13 mouse cellular contexts compared by ENCODE assay signal in the genomic region with DNA sequence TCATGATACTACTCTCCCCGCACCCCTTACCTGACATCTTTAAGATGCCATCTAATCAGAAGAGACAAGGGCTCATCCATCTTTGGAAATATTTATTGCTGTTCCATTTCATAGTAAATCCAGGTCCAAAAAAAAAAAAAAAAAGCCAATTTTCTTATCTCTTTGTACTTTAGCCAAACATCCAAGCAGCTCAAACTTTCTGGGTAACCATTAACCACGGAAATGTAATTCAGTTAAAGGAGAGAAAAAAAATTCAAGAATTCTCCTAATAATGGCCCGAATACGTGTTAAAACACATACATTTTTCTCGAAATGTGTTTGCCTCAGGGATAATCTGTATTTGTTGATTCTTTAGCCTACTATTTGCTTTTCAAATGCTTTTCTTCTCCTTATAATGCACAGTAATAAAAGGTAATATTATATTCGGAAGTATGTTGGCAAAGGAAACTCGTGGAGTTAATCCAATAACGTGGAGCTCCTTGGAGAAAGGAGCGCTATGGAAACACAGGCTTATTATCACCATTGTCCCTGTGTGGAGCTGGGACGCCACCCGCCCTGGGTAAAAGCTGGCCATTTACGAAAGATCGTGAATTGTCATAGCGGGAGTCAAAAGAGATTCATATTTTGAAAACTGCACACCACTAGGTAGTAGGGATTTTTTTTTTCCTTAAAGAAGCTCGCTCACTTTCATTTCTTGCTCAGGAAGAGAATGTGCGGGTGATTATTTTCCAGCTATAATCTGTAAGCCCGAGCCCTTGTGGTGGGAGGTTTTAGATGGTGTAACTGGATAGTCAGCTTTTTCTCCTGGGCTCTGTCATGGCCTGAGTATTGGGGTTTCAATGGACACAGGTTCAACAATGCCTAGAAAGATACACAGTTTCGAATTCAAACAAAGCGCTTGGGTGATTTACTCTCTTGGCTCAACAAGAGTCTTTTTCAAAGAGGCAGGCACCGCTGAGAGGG.
DNase-seq lines count a peak whose midpoint lies in the region; ATAC-seq and TF ChIP-seq lines count a peak whose summit lies in the region.
"Had no signal": no experiment of that assay in that cellular context is flagged by ENCODE, and none has a peak within 500 bp of the region (broad histone marks: within the 10 kb centered on the region; RNA-seq: fewer than 3 reads in every experiment).

No protein-coding gene starts in this region.

- TF ChIP-seq CTCF in intestine, postnatal 0 days (IDR thresholded peaks at IDR 0.05; ENCODE audit: low read depth) = no peak
- TF ChIP-seq CTCF in stomach, postnatal 0 days (IDR thresholded peaks at IDR 0.05; ENCODE audit: low read depth) = no peak

- WGBS in limb, embryonic 13.5 days = 66% methylated on average over 20 of the region's 20 CpGs
- 91% methylated on average over 20 of the region's 20 CpGs for WGBS in limb, embryonic 10.5 days
- WGBS in midbrain, embryonic 15.5 days = 48% methylated on average over 20 of the region's 20 CpGs
- WGBS in midbrain, embryonic 13.5 days = 54% methylated on average over 20 of the region's 20 CpGs
- WGBS in intestine, postnatal 0 days = 41% methylated on average over 20 of the region's 20 CpGs
- 52% methylated on average over 20 of the region's 20 CpGs for WGBS in stomach, postnatal 0 days

- no peaks in the 10 kb centered on the region for H3K27me3 ChIP-seq in limb, embryonic 13.5 days
- no peaks in the 10 kb centered on the region for H3K27me3 ChIP-seq in limb, embryonic 10.5 days (ENCODE audit: low read depth, poor library complexity, severe bottlenecking)
- no peaks in the 10 kb centered on the region; the same call in 1 of the 2 replicates for H3K27me3 ChIP-seq in midbrain, embryonic 15.5 days (replicated peaks)
- H3K27me3 ChIP-seq in midbrain, embryonic 13.5 days = no peaks in the 10 kb centered on the region
- H3K27me3 ChIP-seq in intestine, postnatal 0 days (replicated peaks; ENCODE audit: control insufficient read depth, insufficient read depth, low read length) = no peaks in the 10 kb centered on the region
- H3K27me3 ChIP-seq in stomach, postnatal 0 days (ENCODE audit: control insufficient read depth, insufficient read depth, low read length) = no peaks in the 10 kb centered on the region
- H3K27me3 ChIP-seq: heart, embryonic 13.5 days had no signal

- peak overlapping the region; percentile 17 for H3K27ac ChIP-seq in limb, embryonic 13.5 days
- no peak overlapping the region for H3K27ac ChIP-seq in limb, embryonic 10.5 days
- 0 out of 2 replicates have a peak overlapping the region, but pooled peaks have one; percentile 34 for H3K27ac ChIP-seq in midbrain, embryonic 15.5 days
- H3K27ac ChIP-seq in midbrain, embryonic 13.5 days = no peak overlapping the region
- no peak overlapping the region for H3K27ac ChIP-seq in intestine, postnatal 0 days (ENCODE audit: low read depth, low read length)
- 0 out of 2 replicates have a peak overlapping the region, but pooled peaks have one; percentile 1 for H3K27ac ChIP-seq in stomach, postnatal 0 days (replicated peaks)
- H3K27ac ChIP-seq: embryonic facial prominence, embryonic 15.5 days; heart, embryonic 13.5 days had no signal

- peaks cover 44% of the 10 kb centered on the region for H3K4me1 ChIP-seq in limb, embryonic 13.5 days
- H3K4me1 ChIP-seq in limb, embryonic 10.5 days = peaks cover 22% of the 10 kb centered on the region
- peaks cover 20% of the 10 kb centered on the region for H3K4me1 ChIP-seq in midbrain, embryonic 15.5 days
- H3K4me1 ChIP-seq in midbrain, embryonic 13.5 days (replicated peaks) = peaks cover 26% of the 10 kb centered on the region
- H3K4me1 ChIP-seq in intestine, postnatal 0 days (replicated peaks; ENCODE audit: control insufficient read depth, insufficient read depth, low read length) = 0 out of 2 replicates have a peak, but pooled peaks cover 2% of the 10 kb centered on the region
- no peaks in the 10 kb centered on the region for H3K4me1 ChIP-seq in stomach, postnatal 0 days (replicated peaks; ENCODE audit: control insufficient read depth, insufficient read depth)
- H3K4me1 ChIP-seq: embryonic facial prominence, embryonic 15.5 days had no signal

- H3K9me3 ChIP-seq in limb, embryonic 13.5 days = no peaks in the 10 kb centered on the region
- H3K9me3 ChIP-seq in limb, embryonic 10.5 days (replicated peaks) = no peaks in the 10 kb centered on the region
- no peaks in the 10 kb centered on the region for H3K9me3 ChIP-seq in midbrain, embryonic 15.5 days
- H3K9me3 ChIP-seq in midbrain, embryonic 13.5 days = no peaks in the 10 kb centered on the region
- H3K9me3 ChIP-seq in intestine, postnatal 0 days (ENCODE audit: control insufficient read depth) = no peaks in the 10 kb centered on the region
- H3K9me3 ChIP-seq in stomach, postnatal 0 days (ENCODE audit: control insufficient read depth, low read length) = no peaks in the 10 kb centered on the region
- H3K9me3 ChIP-seq: embryonic facial prominence, embryonic 15.5 days; heart, embryonic 13.5 days had no signal

- no peak overlapping the region for H3K4me3 ChIP-seq in limb, embryonic 13.5 days
- H3K4me3 ChIP-seq in limb, embryonic 10.5 days = no peak overlapping the region
- H3K4me3 ChIP-seq in midbrain, embryonic 15.5 days = no peak overlapping the region
- H3K4me3 ChIP-seq in midbrain, embryonic 13.5 days (replicated peaks) = no peak overlapping the region
- peak overlapping the region; percentile 32 for H3K4me3 ChIP-seq in intestine, postnatal 0 days (ENCODE audit: low read depth, low read length)
- H3K4me3 ChIP-seq in stomach, postnatal 0 days (ENCODE audit: low read depth, low read length) = peak overlapping the region; percentile 14; the same call in 1 of the 2 replicates
- H3K4me3 ChIP-seq: embryonic facial prominence, embryonic 15.5 days; heart, embryonic 13.5 days had no signal

- no peak for DNase-seq in limb, embryonic 10.5 days (ENCODE audit: low spot score)
- DNase-seq in stomach, postnatal 0 days (ENCODE audit: low spot score) = peak; percentile 17
- no peak for DNase-seq in kidney, postnatal 4 days
- DNase-seq: heart, postnatal 4 days; kidney, postnatal 25 days; lung, postnatal 4 days; thymus, postnatal 4 days had no signal

- no peak for TF ChIP-seq EP300 in stomach, postnatal 0 days (optimal IDR thresholded peaks at IDR 0.05)

- ATAC-seq in limb, embryonic 13.5 days (ENCODE audit: low FRiP score, low read depth) = no peak
- ATAC-seq in midbrain, embryonic 15.5 days (replicated peaks) = no peak
- ATAC-seq in midbrain, embryonic 13.5 days = no peak
- peak; percentile 43; the same call in 1 of the 2 replicates for ATAC-seq in intestine, postnatal 0 days
- ATAC-seq in stomach, postnatal 0 days (ENCODE audit: low FRiP score, low TSS enrichment) = no peak

- no peaks in the 10 kb centered on the region for H3K36me3 ChIP-seq in limb, embryonic 13.5 days
- no peaks in the 10 kb centered on the region for H3K36me3 ChIP-seq in limb, embryonic 10.5 days
- no peaks in the 10 kb centered on the region for H3K36me3 ChIP-seq in midbrain, embryonic 15.5 days (replicated peaks)
- H3K36me3 ChIP-seq in midbrain, embryonic 13.5 days = no peaks in the 10 kb centered on the region
- H3K36me3 ChIP-seq in intestine, postnatal 0 days (ENCODE audit: control insufficient read depth, insufficient read depth) = no peaks in the 10 kb centered on the region
- H3K36me3 ChIP-seq in stomach, postnatal 0 days (ENCODE audit: control insufficient read depth, insufficient read depth, low read length) = no peaks in the 10 kb centered on the region
- H3K36me3 ChIP-seq: embryonic facial prominence, embryonic 15.5 days; heart, embryonic 13.5 days had no signal

- no peak overlapping the region for H3K4me2 ChIP-seq in limb, embryonic 13.5 days (replicated peaks)
- H3K4me2 ChIP-seq in midbrain, embryonic 15.5 days = peak overlapping the region; percentile 10; the same call in 1 of the 2 replicates
- no peak overlapping the region for H3K4me2 ChIP-seq in midbrain, embryonic 13.5 days (replicated peaks)
- peak overlapping the region; percentile 58 for H3K4me2 ChIP-seq in intestine, postnatal 0 days (replicated peaks; ENCODE audit: low read depth)
- H3K4me2 ChIP-seq in stomach, postnatal 0 days (replicated peaks; ENCODE audit: low read depth) = peak overlapping the region; percentile 37
- H3K4me2 ChIP-seq: embryonic facial prominence, embryonic 15.5 days; heart, embryonic 13.5 days had no signal

- H3K9ac ChIP-seq in limb, embryonic 13.5 days = no peak overlapping the region
- no peak overlapping the region for H3K9ac ChIP-seq in midbrain, embryonic 15.5 days
- no peak overlapping the region for H3K9ac ChIP-seq in midbrain, embryonic 13.5 days (replicated peaks)
- H3K9ac ChIP-seq in intestine, postnatal 0 days (ENCODE audit: low read depth, low read length) = no peak overlapping the region
- no peak overlapping the region for H3K9ac ChIP-seq in stomach, postnatal 0 days (ENCODE audit: low read length)
- H3K9ac ChIP-seq: embryonic facial prominence, embryonic 15.5 days; heart, embryonic 13.5 days had no signal

Comparison
In these comparisons a context has a peak if more than half of its experiments do, and no peak if none do; other contexts are left out.
1. H3K27ac ChIP-seq: peak in limb, embryonic 13.5 days (single experiment), midbrain, embryonic 15.5 days (single experiment) and stomach, postnatal 0 days (single experiment); none in limb, embryonic 10.5 days (single experiment), midbrain, embryonic 13.5 days (single experiment) and intestine, postnatal 0 days (single experiment).
2. H3K4me2 ChIP-seq: peak in midbrain, embryonic 15.5 days (single experiment), intestine, postnatal 0 days (single experiment) and stomach, postnatal 0 days (single experiment); none in limb, embryonic 13.5 days (single experiment) and midbrain, embryonic 13.5 days (single experiment).
3. H3K4me3 ChIP-seq: peak in intestine, postnatal 0 days (single experiment) and stomach, postnatal 0 days (single experiment); none in limb, embryonic 13.5 days (single experiment), limb, embryonic 10.5 days (single experiment), midbrain, embryonic 15.5 days (single experiment) and midbrain, embryonic 13.5 days (single experiment).